Mouse (Mus musculus): Measurements from ENCODE around the gene Psmc3.

- TF ChIP-seq CTCF (conservative IDR thresholded peaks at IDR 0.05 in 1 of 2, IDR thresholded peaks at IDR 0.05 in 1 of 2; ENCODE audit: low read depth in 2 of 2, low read length in 2 of 2) (no peak), TCF12 (IDR thresholded peaks at IDR 0.05; ENCODE audit: low read depth, low read length) (no peak), ZMIZ1 (IDR thresholded peaks at IDR 0.05; ENCODE audit: low read depth, low read length) (no peak)
These were observed 28.7 kb upstream of the Psmc3 start for GRCm38 (mm10) chr2:91025081-91025516.

All from CH12.LX (cell line).